Mouse (Mus musculus) brown adipose tissue, adult 24 weeks (tissue): ENCODE measurements around the gene Gna12. TPM values are rescaled to one million over a fixed set of nuclear protein-coding genes. Genes with fewer than 3 reads are reported as not detected.

ENCODE experiments used
- H3K27ac ChIP-seq: fragments of 200-500 bp; replicated peaks from 2 replicates; pipeline ENCODE4 v1.5.1; 2012; ENCODE audit warnings: low read depth, mild to moderate bottlenecking, low read length
- H3K4me1 ChIP-seq: fragments of 200-500 bp; 2 replicates; pipeline ENCODE4 v1.6.1; 2012; ENCODE audit warnings: low read length, mixed read lengths; ENCODE audit not compliant: control insufficient read depth, insufficient read depth, insufficient read length
- H3K4me3 ChIP-seq: fragments of 200-500 bp; 2 replicates; pipeline ENCODE4 v1.5.1; 2012; ENCODE audit warnings: low read depth, mild to moderate bottlenecking, low read length, moderate library complexity; ENCODE audit not compliant: insufficient read depth
- polyA plus RNA-seq: library from polyadenylated mRNA; stranded (reverse); fragments of >200 nt; gene quantifications from 2 replicates; pipeline ENCODE4 v1.2.4, GENCODE M21; 2012; ENCODE audit not compliant: missing spikeins, insufficient read depth, insufficient read length

Gene Gna12
- polyA plus RNA-seq, 1 experiment: 44.5 TPM

- Histone ChIP-seq H3K4me1 (0 out of 2 replicates have a peak, but pooled peaks cover 5% of the 10 kb centered on the region), H3K4me3 (no peak overlapping the region), H3K27ac (no peak overlapping the region)
Measured at GRCm38 (mm10) chr5:140739813-140740212, 90.4 kb downstream of the Gna12 start.

DNA sequence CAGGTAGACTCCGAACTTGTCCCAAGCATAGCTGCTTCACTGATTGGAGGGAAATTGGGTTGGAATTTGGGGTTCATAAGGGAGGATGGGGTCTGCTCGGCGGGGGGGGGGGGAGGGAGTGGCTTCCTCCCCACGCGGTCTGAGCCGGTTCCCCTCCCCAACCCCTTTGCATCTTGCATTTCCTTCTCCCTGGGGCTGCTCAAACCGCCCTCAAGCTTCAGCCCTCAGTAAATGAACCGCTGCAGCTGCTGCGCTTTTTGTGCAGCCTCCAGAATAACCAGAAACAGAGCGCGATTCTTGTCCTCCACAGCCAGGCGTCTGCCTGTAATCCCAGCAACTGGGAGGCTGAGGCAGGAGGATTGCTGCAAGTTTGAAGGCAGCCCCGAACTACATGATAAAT is 94.1 kb downstream of the Gna12 start:
- Histone ChIP-seq H3K4me1 (peaks cover 8% of the 10 kb centered on the region; the same call in 1 of the 2 replicates), H3K27ac (no peak overlapping the region), H3K4me3 (no peak overlapping the region)

DNA sequence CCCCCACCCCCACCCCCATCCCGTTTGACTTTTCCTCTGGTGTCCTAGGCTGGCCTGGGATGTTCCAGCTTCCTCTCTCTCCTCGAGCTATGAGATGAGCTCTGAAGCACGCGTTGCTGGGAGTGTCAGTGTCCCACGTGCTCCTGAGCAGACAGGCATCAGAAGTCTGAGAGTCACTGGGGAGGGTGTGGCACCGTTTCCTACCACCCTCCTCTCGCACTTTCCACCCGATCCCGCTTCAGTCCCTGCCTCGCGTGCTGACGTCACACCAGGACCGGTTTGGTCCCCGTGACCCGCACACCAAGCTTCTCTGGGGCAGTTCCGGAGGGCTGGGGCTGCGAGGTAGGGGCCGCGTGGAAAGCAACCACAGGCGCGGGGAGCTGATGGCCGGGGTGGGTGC is 94.9 kb downstream of the Gna12 start:
- peak overlapping the region; percentile 36 for H3K4me3 ChIP-seq
- H3K27ac ChIP-seq: no peak overlapping the region
- H3K4me1 ChIP-seq: peaks cover 5% of the 10 kb centered on the region; the same call in 1 of the 2 replicates

DNA sequence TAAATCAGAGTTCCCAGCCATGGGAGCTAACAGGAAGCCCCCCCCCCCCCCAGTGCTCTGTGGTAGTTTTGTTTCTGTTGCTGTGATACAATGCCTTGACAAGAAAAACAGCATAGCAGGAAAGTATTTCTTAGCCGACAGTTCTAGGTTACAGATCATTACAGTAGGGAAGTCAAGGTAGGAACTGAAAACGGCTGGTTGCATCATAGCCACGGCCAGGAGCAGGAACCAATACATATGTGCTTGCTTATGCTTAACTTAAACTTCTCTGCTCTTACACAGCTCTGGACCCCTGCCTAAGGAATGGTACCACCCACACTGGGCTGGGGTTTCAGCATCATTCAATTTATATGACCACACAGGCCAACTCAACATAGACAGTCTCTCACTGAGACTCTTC is 96.9 kb downstream of the Gna12 start:
- Histone ChIP-seq H3K4me1 (peaks cover 5% of the 10 kb centered on the region; the same call in 1 of the 2 replicates), H3K4me3 (no peak overlapping the region), H3K27ac (peak overlapping the region; percentile 57)

- Histone ChIP-seq H3K4me3 (no peak overlapping the region), H3K4me1 (peaks cover 5% of the 10 kb centered on the region; the same call in 1 of the 2 replicates), H3K27ac (no peak overlapping the region)
Measured at GRCm38 (mm10) chr5:140732195-140732594, 98.0 kb downstream of the Gna12 start.

DNA sequence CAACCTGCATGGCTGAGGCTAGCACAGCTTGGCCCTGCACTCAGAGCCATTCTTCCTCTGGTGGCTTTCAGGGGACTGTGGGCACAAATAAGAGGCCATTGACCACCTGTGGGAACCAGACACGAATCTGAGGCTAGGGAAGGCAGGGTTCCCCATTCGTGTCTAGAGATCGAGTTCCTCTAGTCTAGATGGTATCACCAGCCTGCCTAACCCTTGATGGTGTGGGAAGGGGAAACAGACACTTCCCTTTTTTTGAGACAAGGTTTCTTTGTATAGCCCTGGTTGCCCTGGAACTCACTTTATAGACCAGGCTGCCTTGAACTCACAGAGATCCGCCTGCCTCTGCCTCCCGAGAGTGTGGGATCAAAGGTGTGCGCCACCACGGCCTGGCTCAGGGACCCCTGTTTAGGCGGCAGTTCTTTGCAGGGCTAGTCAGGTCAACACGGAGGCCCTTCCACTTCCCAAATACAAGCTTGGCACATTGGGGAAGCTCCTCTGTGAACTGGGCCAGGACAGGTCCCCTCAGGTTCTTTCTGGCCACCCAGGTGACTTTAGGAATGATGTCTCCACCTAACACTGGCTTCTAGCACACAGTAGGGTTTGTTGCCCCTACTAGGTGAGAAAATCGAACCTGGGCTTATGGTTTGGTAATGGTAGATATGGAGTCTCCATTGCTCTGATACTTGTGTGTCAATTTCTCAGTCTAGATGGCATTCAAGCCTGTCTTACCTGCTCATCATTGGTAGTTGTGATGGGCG is 99.0 kb downstream of the Gna12 start:
- H3K27ac ChIP-seq: no peak overlapping the region
- H3K4me3 ChIP-seq: no peak overlapping the region
- peaks cover 5% of the 10 kb centered on the region; the same call in 1 of the 2 replicates for H3K4me1 ChIP-seq

- H3K27ac ChIP-seq: no peak overlapping the region
- no peak overlapping the region for H3K4me3 ChIP-seq
- H3K4me1 ChIP-seq: no peaks in the 10 kb centered on the region
Measured at GRCm38 (mm10) chr5:140726946-140727740, 103.1 kb downstream of the Gna12 start.

- Histone ChIP-seq H3K4me1 (no peaks in the 10 kb centered on the region), H3K4me3 (no peak overlapping the region), H3K27ac (no peak overlapping the region)
Measured at GRCm38 (mm10) chr5:140726062-140726839, 104.0 kb downstream of the Gna12 start.

DNA sequence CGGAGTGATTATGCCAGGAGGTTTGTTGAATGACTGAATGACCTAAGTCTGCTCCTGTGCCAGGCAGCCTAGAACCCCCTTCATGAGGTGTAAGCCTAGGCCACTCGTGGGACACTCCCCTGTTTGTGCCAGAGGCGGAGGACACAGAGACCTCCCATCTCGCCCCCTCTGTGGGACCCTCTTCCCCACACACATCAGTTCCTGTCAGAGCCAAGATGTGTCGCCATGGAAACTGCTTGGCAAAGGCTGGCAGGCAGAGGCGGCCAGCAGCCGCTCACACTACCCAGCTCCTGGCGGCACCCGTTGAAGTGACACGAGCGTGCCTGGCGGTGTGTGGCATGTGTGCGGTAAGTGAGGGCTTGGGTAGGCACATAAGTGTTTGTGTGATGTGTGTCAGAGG is 106.4 kb downstream of the Gna12 start, which contains the start of gene Amz1:
Gene Amz1, plus strand, starts transcription at position 306 of the 400 bp plus-strand sequence.
- Histone ChIP-seq H3K27ac (no peak within 1 kb of the TSS), H3K4me1 (no peaks in the 10 kb centered on the region), H3K4me3 (no peak within 1 kb of the TSS)

DNA sequence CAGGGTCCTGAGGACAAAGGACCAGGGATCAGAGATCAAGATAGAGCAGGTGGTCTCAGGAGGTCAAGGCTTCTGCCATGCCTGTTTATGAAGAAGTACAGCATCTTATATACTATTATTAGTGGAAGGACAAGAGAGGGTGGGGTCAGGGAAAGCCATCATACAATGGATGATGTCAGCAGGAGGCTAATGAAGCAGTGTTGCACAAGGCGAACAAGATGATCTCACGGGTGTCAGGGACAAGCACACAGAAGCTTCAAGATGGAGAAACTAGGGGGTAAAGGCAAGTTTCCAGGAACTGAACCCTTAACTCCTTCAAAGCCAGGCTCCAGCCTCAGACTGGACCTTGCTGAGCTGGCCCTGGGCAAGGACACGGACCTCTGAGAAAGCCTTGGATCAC is 108.1 kb downstream of the Gna12 start:
- Histone ChIP-seq H3K27ac (no peak overlapping the region), H3K4me3 (no peak overlapping the region), H3K4me1 (no peaks in the 10 kb centered on the region)

DNA sequence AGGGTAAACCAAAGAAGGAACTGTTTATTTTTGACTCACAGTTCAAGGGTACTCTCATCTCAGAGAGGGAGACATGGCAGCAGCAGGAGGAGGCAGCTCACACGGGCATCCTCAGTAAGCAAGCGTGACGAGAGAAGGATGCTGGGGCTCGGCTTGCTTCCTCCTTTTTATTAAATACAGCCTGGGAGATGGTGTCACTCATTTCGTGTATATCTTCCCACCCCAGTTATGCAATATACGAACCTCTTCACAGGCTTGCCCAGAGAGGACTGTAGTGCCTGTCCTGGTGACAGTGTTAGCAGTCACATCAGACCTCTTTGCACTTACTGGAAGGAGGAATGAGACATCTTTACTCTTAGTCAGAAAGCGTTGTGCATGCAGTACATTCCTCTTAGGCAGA is 109.5 kb downstream of the Gna12 start:
- no peaks in the 10 kb centered on the region for H3K4me1 ChIP-seq
- no peak overlapping the region for H3K27ac ChIP-seq
- no peak overlapping the region for H3K4me3 ChIP-seq

- no peak overlapping the region for H3K4me3 ChIP-seq
- H3K27ac ChIP-seq: no peak overlapping the region
- peaks cover under 1% of the 10 kb centered on the region; the same call in 1 of the 2 replicates for H3K4me1 ChIP-seq
Measured at GRCm38 (mm10) chr5:140711040-140711439, 119.2 kb downstream of the Gna12 start.

GRCm38 (mm10) chr5:140710315-140710714 is 119.9 kb downstream of the Gna12 start:
- Histone ChIP-seq H3K4me3 (no peak overlapping the region), H3K27ac (no peak overlapping the region), H3K4me1 (peaks cover 5% of the 10 kb centered on the region; the same call in 1 of the 2 replicates)
